Mouse (Mus musculus): ENCODE data around the gene Med27.

DNA sequence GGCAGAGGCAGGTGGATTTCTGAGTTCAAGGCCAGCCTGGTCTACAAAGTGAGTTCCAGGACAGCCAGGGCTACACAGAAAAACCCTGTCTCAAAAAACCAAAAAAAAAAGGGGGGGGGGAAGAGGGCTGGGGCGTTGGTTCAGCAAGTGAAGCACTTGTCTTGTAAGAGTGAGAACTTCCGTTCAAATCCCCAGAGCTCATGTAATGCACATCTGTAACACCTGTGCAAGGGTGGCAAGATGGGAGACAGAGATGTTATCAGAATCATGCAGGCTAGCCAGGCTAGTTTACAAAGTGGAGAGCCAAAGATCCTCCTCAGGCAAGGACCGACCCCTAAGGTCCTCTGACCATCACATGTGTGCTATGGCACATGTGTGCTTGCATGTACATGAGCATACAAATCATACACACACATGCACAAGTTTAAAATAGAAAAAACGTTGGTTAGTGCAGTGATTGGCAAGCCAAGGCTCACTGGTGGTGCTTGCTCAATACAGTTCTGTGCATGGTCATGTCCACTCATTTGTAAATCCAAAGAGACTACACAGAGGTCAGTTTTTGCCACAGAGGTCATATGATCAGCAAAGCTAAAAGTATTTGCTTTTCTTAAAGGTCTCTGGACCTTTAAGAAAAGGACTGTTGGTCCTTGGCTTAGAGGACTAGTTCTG lies 91.4 kb downstream of the Med27 start:
- TF ChIP-seq POLR2A (IDR thresholded peaks at IDR 0.05; ENCODE audit: insufficient read length, low read depth): no peak
- no peak for TF ChIP-seq MYOG (IDR thresholded peaks at IDR 0.05; ENCODE audit: control insufficient read depth in 1 of 3, insufficient read depth in 1 of 3, insufficient read length in 2 of 3, low read depth in 2 of 3)
- TF ChIP-seq MYOD1 (IDR thresholded peaks at IDR 0.05; ENCODE audit: control insufficient read depth in 1 of 3, insufficient read length in 2 of 3, low read depth in 2 of 3): no peak
- TF ChIP-seq MAX (IDR thresholded peaks at IDR 0.05; ENCODE audit: low read depth): no peak
- no peak for TF ChIP-seq USF1 (IDR thresholded peaks at IDR 0.05; ENCODE audit: low read depth)
- no peak for TF ChIP-seq SRF (IDR thresholded peaks at IDR 0.05; ENCODE audit: control insufficient read depth, insufficient read length, low read depth)
- TF ChIP-seq CEBPB (IDR thresholded peaks at IDR 0.05; ENCODE audit: insufficient read depth, poor library complexity, severe bottlenecking): no peak
- no peak for TF ChIP-seq POLR2AphosphoS2 (IDR thresholded peaks at IDR 0.05; ENCODE audit: insufficient read length, low read depth)

Data from myocyte (in vitro differentiated cells).